In the genomic region with DNA sequence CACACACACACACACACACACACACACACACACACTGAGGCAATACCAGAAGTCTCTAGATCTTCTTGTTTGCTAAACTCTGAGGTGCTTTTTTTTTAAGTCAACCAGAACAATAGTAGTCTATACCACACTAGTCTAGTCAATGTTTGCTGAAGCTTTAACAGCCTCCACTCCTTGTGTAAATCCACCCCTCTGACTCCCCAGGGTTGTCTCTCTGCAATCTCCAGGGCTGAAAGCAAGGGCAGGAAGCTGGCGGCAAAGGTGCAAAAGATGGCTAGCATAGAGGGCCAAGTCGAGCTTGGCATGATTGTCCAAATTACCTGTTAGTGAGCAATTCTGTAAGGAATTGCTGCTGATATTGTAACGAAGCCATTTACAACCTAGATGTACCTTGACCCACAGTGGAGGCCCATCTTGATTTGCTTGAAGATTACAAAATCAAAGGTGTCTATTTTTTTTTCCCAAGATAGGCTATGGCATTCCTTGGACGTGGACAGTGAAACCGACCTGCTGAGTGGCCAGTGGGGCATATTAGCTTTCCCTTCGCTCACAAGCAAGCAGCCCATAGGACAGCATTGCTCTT, we compare ENCODE assay signal across 20 mouse cellular contexts. TPM values are rescaled to one million over a fixed set of nuclear protein-coding genes. Genes with fewer than 3 reads are reported as not detected.
A peak's percentile ranks its signal among the peaks of the same experiment; 100 is the strongest.
DNase-seq lines count a peak whose midpoint lies in the region; ATAC-seq and TF ChIP-seq lines count a peak whose summit lies in the region.
"Had no signal": no experiment of that assay in that cellular context is flagged by ENCODE, and none has a peak within 500 bp of the region (broad histone marks: within the 10 kb centered on the region; RNA-seq: fewer than 3 reads in every experiment).

No protein-coding gene starts in this region.

- no peak overlapping the region for H3K9ac ChIP-seq in midbrain, embryonic 11.5 days (ENCODE audit: low read length)
- H3K9ac ChIP-seq in intestine, postnatal 0 days (ENCODE audit: low read depth, low read length) = no peak overlapping the region
- no peak overlapping the region for H3K9ac ChIP-seq in stomach, embryonic 15.5 days
- H3K9ac ChIP-seq: embryonic facial prominence, embryonic 15.5 days; heart, embryonic 12.5 days had no signal

- H3K4me2 ChIP-seq in midbrain, embryonic 11.5 days = no peak overlapping the region
- H3K4me2 ChIP-seq in intestine, postnatal 0 days (replicated peaks; ENCODE audit: low read depth) = peak overlapping the region; percentile 57
- no peak overlapping the region for H3K4me2 ChIP-seq in stomach, embryonic 15.5 days
- H3K4me2 ChIP-seq: embryonic facial prominence, embryonic 15.5 days; heart, embryonic 12.5 days had no signal

- no peak overlapping the region for H3K4me3 ChIP-seq in midbrain, embryonic 11.5 days (ENCODE audit: low read depth, low read length)
- H3K4me3 ChIP-seq in midbrain, embryonic 10.5 days = no peak overlapping the region
- peak overlapping the region; percentile 23 for H3K4me3 ChIP-seq in intestine, postnatal 0 days (ENCODE audit: low read depth, low read length)
- no peak overlapping the region for H3K4me3 ChIP-seq in stomach, embryonic 15.5 days (replicated peaks)
- no peak overlapping the region for H3K4me3 ChIP-seq in left cerebral cortex, adult 2 months
- H3K4me3 ChIP-seq: embryonic facial prominence, embryonic 15.5 days; erythroblast, embryonic 14.5 days; forebrain, embryonic 10.5 days; gastrocnemius, adult 2 months; heart, embryonic 12.5 days; hindbrain, embryonic 10.5 days had no signal

- no peak for TF ChIP-seq CTCF in intestine, postnatal 0 days (IDR thresholded peaks at IDR 0.05; ENCODE audit: low read depth)
- TF ChIP-seq CTCF in left cerebral cortex, adult 2 months (IDR thresholded peaks at IDR 0.05) = no peak

- no peaks in the 10 kb centered on the region for H3K9me3 ChIP-seq in midbrain, embryonic 11.5 days (ENCODE audit: control insufficient read depth, low read length)
- no peaks in the 10 kb centered on the region; the same call in 1 of the 2 replicates for H3K9me3 ChIP-seq in midbrain, embryonic 10.5 days (replicated peaks)
- no peaks in the 10 kb centered on the region for H3K9me3 ChIP-seq in intestine, postnatal 0 days (ENCODE audit: control insufficient read depth)
- H3K9me3 ChIP-seq in stomach, embryonic 15.5 days = no peaks in the 10 kb centered on the region
- H3K9me3 ChIP-seq: embryonic facial prominence, embryonic 15.5 days; forebrain, embryonic 10.5 days; heart, embryonic 12.5 days; hindbrain, embryonic 10.5 days had no signal

- H3K36me3 ChIP-seq in midbrain, embryonic 11.5 days (ENCODE audit: control insufficient read depth, insufficient read depth, low read length) = no peaks in the 10 kb centered on the region
- no peaks in the 10 kb centered on the region for H3K36me3 ChIP-seq in midbrain, embryonic 10.5 days
- H3K36me3 ChIP-seq in intestine, postnatal 0 days (ENCODE audit: control insufficient read depth, insufficient read depth) = no peaks in the 10 kb centered on the region
- no peaks in the 10 kb centered on the region for H3K36me3 ChIP-seq in stomach, embryonic 15.5 days
- H3K36me3 ChIP-seq: embryonic facial prominence, embryonic 15.5 days; heart, embryonic 12.5 days; hindbrain, embryonic 10.5 days had no signal

- no peaks in the 10 kb centered on the region for H3K27me3 ChIP-seq in midbrain, embryonic 11.5 days (ENCODE audit: control insufficient read depth, insufficient read depth, low read length)
- H3K27me3 ChIP-seq in midbrain, embryonic 10.5 days (ENCODE audit: low read depth, poor library complexity, severe bottlenecking) = no peaks in the 10 kb centered on the region
- no peaks in the 10 kb centered on the region for H3K27me3 ChIP-seq in intestine, postnatal 0 days (replicated peaks; ENCODE audit: control insufficient read depth, insufficient read depth, low read length)
- no peaks in the 10 kb centered on the region for H3K27me3 ChIP-seq in stomach, embryonic 15.5 days (replicated peaks)
- H3K27me3 ChIP-seq: embryonic facial prominence, embryonic 15.5 days; heart, embryonic 12.5 days had no signal

- intact Hi-C loops in left cerebral cortex, adult 2 months (cut with DNase I) = no loop called here

- no peak for ATAC-seq in midbrain, embryonic 11.5 days (ENCODE audit: low FRiP score)
- ATAC-seq in intestine, postnatal 0 days = peak; percentile 88
- ATAC-seq in stomach, embryonic 15.5 days (ENCODE audit: insufficient read depth, low FRiP score, low read depth) = peak; percentile 75; the same call in 1 of the 2 replicates
- ATAC-seq: forebrain, embryonic 14.5 days had no signal

- H3K4me1 ChIP-seq in midbrain, embryonic 11.5 days (ENCODE audit: control insufficient read depth, insufficient read depth, low read length) = no peaks in the 10 kb centered on the region
- H3K4me1 ChIP-seq in midbrain, embryonic 10.5 days = no peaks in the 10 kb centered on the region
- H3K4me1 ChIP-seq in intestine, postnatal 0 days (replicated peaks; ENCODE audit: control insufficient read depth, insufficient read depth, low read length) = peaks cover 19% of the 10 kb centered on the region
- H3K4me1 ChIP-seq in stomach, embryonic 15.5 days = peaks cover 7% of the 10 kb centered on the region; the same call in 1 of the 2 replicates
- H3K4me1 ChIP-seq: embryonic facial prominence, embryonic 15.5 days; forebrain, embryonic 10.5 days; hindbrain, embryonic 10.5 days had no signal

- peak; percentile 28 for DNase-seq in midbrain, embryonic 11.5 days (ENCODE audit: low spot score, missing footprints)
- no peak for DNase-seq in midbrain, embryonic 10.5 days (ENCODE audit: low spot score)
- DNase-seq in adrenal gland, postnatal 36 days = no peak
- no peak for DNase-seq in spleen, postnatal 14 days (ENCODE audit: low spot score in 2 of 2)
- no peak for DNase-seq in left cerebral cortex, adult 2 months (ENCODE audit: extremely low spot score in 1 of 2, low spot score in 2 of 2)
- DNase-seq: adrenal gland, adult 8-10 months; cerebellum, adult 11 months; cerebellum, adult 8-10 months; cerebellum, postnatal 14 days; embryo, embryonic 11 days; gastrocnemius, adult 2 months; gastrocnemius, postnatal 25 days had no signal

- 86% methylated on average over 6 of the region's 6 CpGs for WGBS in midbrain, embryonic 11.5 days
- WGBS in midbrain, embryonic 10.5 days = 93% methylated on average over 6 of the region's 6 CpGs
- WGBS in intestine, postnatal 0 days = 50% methylated on average over 6 of the region's 6 CpGs
- WGBS in stomach, embryonic 15.5 days = 74% methylated on average over 6 of the region's 6 CpGs

- no peak overlapping the region for H3K27ac ChIP-seq in midbrain, embryonic 11.5 days (ENCODE audit: low read depth, low read length)
- H3K27ac ChIP-seq in midbrain, embryonic 10.5 days (replicated peaks) = no peak overlapping the region
- peak overlapping the region; percentile 68 for H3K27ac ChIP-seq in intestine, postnatal 0 days (ENCODE audit: low read depth, low read length)
- H3K27ac ChIP-seq in stomach, embryonic 15.5 days = no peak overlapping the region
- no peak overlapping the region for H3K27ac ChIP-seq in left cerebral cortex, adult 2 months
- H3K27ac ChIP-seq: embryonic facial prominence, embryonic 15.5 days; forebrain, embryonic 10.5 days; gastrocnemius, adult 2 months; hindbrain, embryonic 10.5 days had no signal

RNA-seq across cellular contexts. Expression of a gene that starts 44.3 kb away (rescaled TPM):
- 17.3 and 21.0 TPM in 2 replicates for polyA plus RNA-seq in midbrain, embryonic 11.5 days (2014; fragmentation: Nextera tagmentation; extraction: Ambion mirVana)
- polyA plus RNA-seq in midbrain, embryonic 10.5 days (2016; fragmentation: Nextera tagmentation; extraction: Ambion mirVana) = 29.3 and 29.6 TPM in 2 replicates
- polyA plus RNA-seq in intestine, postnatal 0 days (2015; fragmentation: Nextera tagmentation; extraction: Ambion mirVana) = 29.5 and 30.2 TPM in 2 replicates
- 46.7 and 50.4 TPM in 2 replicates for polyA plus RNA-seq in stomach, embryonic 15.5 days (2015; fragmentation: Nextera tagmentation; extraction: Ambion mirVana)
- 10 to 100 TPM in 1 of 2 experiments, 1 to 10 TPM in 1; 9.4 to 17.8 TPM for total RNA-seq in adrenal gland, postnatal 36 days (2021)
- 10 to 100 TPM; 82.2 to 85.5 TPM for total RNA-seq in left cerebral cortex, adult 2 months (2021)
